Mouse (Mus musculus) hematopoietic stem cell, adult 5-6 weeks (primary cell): ENCODE measurements at regions not wholly inside any gene's neighbourhood (a gene's known extent, or its start where the extent isn't known, plus 50 kb on each side); places are given as distances from the start of the nearest gene placed in this dataset.

Experiments used
- ATAC-seq, 2 experiments: fragments of 125-278 bp in 1 of 2; replicated peaks in 1 of 2; 2 replicates each; pipeline ENCODE4 v1.8.0; 2016 to 2017; ENCODE audit warnings: inconsistent platforms in 2 of 2, mild to moderate bottlenecking in 2 of 2, moderate number of reproducible peaks in 2 of 2, low read depth in 1 of 2, moderate TSS enrichment in 1 of 2; ENCODE audit not compliant: low FRiP score in 2 of 2, poor library complexity in 2 of 2, severe bottlenecking in 2 of 2, insufficient read depth in 1 of 2, low TSS enrichment in 1 of 2

DNA sequence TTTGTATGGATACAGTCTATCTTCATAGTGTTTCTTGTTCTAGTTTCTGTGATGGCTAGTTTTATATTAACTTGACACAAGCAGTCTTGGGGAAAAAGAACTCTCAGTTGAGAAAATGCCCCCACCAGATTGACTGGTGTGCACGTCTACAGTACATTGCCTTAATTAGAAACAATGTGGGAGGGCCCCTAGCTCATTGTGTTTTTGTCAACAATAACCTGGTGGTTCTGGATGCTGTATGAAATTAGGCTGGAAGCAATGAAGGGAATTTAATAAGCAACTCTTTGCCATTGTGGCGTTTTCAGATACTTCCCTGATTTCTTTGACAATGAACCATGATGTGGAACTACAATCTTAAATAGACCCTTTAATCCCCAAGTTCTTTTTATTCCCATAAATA lies 1036.6 kb downstream of the Pla2g4a start:
- ATAC-seq, result no peak

DNA sequence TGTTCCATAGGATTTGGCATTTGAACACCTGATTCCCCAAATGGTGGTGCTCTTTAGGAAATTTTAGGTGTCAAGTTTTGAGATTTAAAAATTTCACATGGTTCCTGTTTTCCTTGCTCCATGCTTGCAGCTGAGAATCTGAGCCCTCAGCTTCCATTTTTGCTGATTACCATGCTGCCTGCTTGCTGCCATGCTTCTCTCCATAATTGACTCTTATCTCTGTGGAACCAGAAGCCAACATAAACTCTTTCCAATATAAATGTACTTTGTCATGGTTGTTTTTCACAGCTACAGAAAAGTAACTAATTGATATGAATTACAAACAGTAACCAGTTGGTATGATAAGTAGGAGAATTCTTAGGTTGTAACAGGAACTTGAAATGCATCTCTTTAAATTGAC lies 1044.0 kb downstream of the Pla2g4a start:
- ATAC-seq, result no peak

GRCm38 (mm10) chr1:148912819-148913218 lies 1048.3 kb downstream of the Pla2g4a start:
- no peak for ATAC-seq

GRCm38 (mm10) chr1:148904067-148904466 lies 1057.0 kb downstream of the Pla2g4a start:
- no peak for ATAC-seq

GRCm38 (mm10) chr1:148903093-148903492 lies 1058.0 kb downstream of the Pla2g4a start:
- peak in 1 of 2 experiments; percentile 36; a peak in 1 of 4 replicates for ATAC-seq

DNA sequence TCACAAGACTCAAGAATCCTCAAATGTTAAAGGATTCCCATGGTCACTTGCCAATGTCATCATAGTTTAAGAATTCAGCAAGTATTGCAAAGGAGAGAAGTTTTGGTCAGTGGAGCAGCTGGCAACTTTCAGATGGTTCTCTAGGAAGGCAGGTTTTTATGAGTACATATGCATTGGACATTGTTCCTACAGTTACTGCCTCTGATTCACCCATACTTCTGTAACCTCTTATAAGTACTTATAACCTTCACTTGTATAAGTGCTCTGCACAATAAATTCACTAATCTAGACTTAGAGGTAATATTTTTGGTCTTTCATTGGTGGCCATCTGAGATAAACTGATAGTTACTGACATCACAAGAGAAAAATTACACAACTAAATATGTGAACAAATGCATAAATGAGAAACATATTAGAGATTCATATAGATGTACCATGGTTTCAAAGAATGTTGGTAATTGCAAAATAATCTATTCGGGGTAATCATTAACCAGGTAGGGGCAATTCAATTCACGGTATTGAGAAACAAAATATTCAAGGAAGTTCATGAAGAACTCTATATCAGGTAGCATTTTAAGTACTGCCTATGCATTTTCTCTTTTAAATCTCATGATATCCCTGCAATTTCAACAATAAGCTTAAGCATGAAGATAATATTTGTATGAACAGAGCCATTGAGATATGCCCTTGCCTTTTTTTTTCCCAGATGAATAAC lies 1059.6 kb downstream of the Pla2g4a start:
- no peak for ATAC-seq

DNA sequence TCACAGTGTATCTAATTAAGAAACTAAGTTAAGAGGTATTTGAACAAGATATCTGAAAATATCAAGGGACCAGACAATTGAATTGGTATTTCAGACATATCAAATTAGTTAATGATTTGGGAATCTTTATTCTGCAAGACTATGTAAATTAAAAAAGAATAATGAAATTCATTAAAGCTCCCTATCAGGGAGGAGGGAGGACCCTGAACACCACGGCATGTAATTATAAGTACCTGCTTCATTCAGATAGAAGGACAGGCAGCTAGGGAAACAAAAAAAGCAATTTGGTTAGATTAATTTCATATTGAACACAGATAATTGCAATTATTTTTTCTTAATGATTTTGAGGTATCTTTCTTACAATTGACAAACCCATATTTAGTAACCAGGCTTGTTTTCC lies 1090.3 kb downstream of the Pla2g4a start:
- ATAC-seq, result no peak

- ATAC-seq, result no peak
These were observed 1097.5 kb downstream of the Pla2g4a start for GRCm38 (mm10) chr1:148863582-148863981.

- no peak for ATAC-seq
These were observed 1108.1 kb downstream of the Pla2g4a start for GRCm38 (mm10) chr1:148852990-148853389.

- no peak for ATAC-seq
These were observed 1114.5 kb downstream of the Pla2g4a start for GRCm38 (mm10) chr1:148846595-148846994.

DNA sequence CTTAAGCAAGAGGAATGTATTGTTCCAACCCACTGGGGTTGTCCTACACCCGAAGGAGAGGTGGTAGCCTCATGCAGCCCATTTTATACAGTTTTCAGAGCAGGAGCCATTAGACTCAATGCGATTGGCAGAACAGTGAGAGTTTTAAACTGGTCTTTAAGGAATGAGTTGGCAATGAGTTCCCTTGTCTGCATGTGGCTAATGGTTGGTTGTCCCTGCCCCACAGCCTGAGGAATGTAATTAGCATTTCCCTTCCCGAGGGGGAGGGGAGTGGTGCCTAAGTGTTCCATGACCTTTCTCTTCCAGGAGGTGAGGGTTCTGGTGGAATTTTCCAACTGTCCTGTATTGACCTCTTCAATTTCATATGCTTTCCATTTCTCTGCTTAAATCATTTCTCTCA lies 1137.9 kb downstream of the Pla2g4a start:
- no peak for ATAC-seq

GRCm38 (mm10) chr1:148808707-148809106 lies 1152.4 kb downstream of the Pla2g4a start:
- peak; percentile 42 to 45; a peak in 2 of 4 replicates for ATAC-seq

GRCm38 (mm10) chr1:148797110-148797509 lies 1164.0 kb downstream of the Pla2g4a start:
- no peak for ATAC-seq

DNA sequence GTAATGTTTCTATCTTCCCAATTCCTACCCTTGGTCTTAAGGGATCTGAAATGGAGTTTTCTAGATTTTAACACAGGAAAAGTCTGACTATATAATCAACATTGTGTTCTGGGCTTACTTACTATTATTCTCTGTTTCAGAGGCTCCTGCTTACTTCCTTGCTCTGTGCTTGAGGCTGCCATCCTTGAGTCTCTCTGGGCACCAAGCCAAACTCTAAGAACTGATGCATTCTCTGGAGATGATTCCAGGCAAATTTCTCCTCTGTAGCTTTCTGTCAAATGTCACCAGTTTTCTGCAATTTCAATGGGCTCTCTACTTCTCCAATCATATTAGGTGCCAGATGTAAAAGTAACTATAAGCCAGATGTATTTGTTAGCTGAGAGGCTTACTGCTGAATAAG lies 1210.3 kb downstream of the Pla2g4a start:
- ATAC-seq, result no peak

GRCm38 (mm10) chr1:148722106-148722505 lies 1239.0 kb downstream of the Pla2g4a start:
- no peak for ATAC-seq

DNA sequence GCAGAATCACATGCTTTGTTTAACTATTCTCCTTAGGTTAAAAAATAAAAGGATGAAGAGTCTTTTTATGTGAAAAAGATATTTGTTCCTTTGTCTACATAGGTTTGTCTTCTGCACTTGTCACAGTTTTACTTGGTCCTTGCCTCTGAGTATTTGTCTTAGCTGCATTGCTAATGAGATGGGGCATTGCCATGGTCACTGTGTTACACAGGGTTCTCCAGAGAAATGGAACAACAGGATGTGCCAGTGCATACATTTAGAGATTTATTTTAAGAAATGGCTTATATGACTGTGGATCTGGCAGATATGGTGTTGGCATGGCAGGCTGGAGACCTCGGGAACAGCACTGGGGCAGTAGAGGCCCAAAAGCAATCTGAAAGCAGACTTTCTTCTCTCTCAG lies 1239.7 kb downstream of the Pla2g4a start:
- no peak for ATAC-seq

DNA sequence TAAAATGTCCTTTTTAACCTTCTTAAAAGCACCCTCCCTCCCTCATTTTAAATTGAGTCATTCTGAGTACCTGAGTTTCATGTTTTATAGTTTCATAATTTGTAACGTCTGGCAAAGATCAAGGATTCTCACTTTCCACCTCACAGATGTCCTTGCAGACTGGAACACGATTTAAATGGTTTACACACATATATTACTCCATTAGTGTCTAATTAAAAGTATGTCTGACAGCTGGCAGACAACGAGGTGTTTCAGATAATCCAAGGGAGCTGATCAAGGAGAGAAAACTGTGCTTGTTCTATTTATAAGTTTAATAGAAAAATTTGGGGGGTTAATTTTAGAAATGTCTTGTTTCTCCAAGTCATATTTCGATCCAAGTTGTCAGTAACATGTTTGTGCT lies 1240.1 kb downstream of the Pla2g4a start:
- ATAC-seq, result no peak

DNA sequence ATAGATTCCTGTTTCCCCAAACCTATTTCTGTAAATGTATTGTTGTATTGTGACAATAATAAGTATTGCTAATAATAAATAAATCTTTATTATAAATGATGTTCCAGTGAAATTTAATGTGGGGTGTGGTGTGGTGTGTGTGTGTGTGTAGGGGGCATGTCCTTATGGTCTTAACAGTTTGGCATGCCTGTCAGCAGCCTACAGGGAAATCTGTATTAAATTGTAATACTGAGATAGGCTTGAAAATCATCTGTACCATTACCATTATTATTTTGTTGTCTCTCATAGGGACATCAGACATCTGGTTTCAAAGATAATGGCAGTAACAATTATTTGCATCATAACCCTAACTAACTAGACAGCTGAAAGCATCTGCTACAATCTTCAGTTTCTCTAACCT lies 1253.0 kb downstream of the Pla2g4a start:
- no peak for ATAC-seq

DNA sequence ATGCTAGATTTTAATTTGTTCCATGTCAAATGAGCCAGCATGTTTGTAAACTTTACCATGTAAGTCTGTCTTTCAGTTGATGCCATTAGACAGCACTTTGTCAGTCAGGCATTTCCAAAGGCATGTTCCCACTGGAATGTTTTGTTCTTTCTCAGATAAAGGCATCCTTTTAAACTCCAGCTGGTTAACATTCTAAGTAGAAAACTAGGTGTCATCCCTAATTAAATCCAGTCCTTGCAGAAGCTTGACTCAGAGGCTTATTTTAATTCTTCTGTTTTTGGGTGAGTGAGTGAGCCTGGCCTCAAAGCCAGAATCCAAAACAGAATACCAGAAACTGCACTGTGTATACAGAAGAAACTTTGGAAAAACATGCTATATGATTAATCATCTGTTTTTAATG lies 1253.4 kb downstream of the Pla2g4a start:
- no peak for ATAC-seq
